In the genomic region with DNA sequence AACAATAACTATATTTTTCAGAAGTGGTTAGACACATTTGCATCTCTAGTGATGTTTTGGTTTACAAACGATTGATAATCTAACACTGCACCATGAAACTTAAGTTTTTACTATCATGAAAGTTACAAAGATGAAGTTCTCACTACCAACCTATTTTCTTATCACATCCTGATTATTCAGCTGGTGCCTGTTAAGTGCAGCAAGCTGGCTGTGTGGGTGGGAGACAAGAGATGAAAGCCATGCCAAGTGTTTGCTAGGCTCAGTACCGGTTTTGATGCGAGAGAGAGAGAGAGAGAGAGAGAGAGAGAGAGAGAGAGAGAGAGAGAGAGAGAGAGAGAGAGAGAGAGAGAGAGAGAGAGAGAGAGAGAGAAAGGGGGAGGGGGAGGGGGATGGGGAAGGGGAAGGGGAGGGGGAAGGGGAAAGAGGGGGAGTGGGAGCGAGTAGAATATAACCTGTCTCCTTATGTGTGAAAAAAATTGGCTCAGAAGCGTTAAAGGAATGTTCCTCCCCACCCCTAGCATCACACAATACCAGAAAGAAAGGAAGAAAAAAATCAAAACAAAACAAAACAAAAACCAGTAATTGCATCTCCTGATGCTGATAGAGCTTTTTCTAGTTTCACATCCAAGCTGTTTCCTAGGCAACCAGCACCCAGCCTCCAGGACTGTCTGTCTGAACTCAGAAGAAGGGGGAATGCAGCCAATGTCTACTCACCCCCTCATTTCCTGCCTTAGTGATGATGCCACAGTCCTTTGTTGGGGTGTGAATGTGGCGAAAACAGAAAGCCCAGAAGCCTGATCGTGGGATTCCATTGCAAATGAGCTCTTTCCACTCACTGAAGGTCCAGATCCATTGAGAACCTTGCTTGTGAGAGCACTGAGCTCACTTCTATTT, we compare ENCODE assay signal across 8 mouse cellular contexts. TPM values are rescaled to one million over a fixed set of nuclear protein-coding genes. Genes with fewer than 3 reads are reported as not detected.
DNase-seq lines count a peak whose midpoint lies in the region; ATAC-seq lines count a peak whose summit lies in the region.

No protein-coding gene starts in this region.

- no peak for ATAC-seq in megakaryocyte, adult 5-6 weeks (ENCODE audit: poor library complexity, severe bottlenecking)
- ATAC-seq in forebrain, embryonic 13.5 days = peak; percentile 98
- peak; percentile 96 for ATAC-seq in hindbrain, embryonic 16.5 days

- peaks cover 25% of the 10 kb centered on the region for H3K4me1 ChIP-seq in megakaryocyte, embryonic 14.5 days
- peaks cover 25% of the 10 kb centered on the region for H3K4me1 ChIP-seq in forebrain, embryonic 13.5 days
- H3K4me1 ChIP-seq in hindbrain, embryonic 16.5 days (ENCODE audit: control insufficient read depth, insufficient read depth, low read depth, low read length) = peaks cover 18% of the 10 kb centered on the region
- H3K4me1 ChIP-seq in midbrain, embryonic 10.5 days = peaks cover 27% of the 10 kb centered on the region

- no peaks in the 10 kb centered on the region for H3K36me3 ChIP-seq in megakaryocyte, embryonic 14.5 days (replicated peaks; ENCODE audit: low read length)
- H3K36me3 ChIP-seq in forebrain, embryonic 13.5 days (ENCODE audit: poor library complexity, severe bottlenecking) = no peaks in the 10 kb centered on the region
- no peaks in the 10 kb centered on the region for H3K36me3 ChIP-seq in hindbrain, embryonic 16.5 days (ENCODE audit: control insufficient read depth, insufficient read depth, low read length)
- no peaks in the 10 kb centered on the region for H3K36me3 ChIP-seq in midbrain, embryonic 10.5 days

- H3K4me3 ChIP-seq in megakaryocyte, embryonic 14.5 days (replicated peaks) = peak overlapping the region; percentile 42
- 0 out of 2 replicates have a peak overlapping the region, but pooled peaks have one; percentile 6 for H3K4me3 ChIP-seq in forebrain, embryonic 13.5 days
- no peak overlapping the region; the same call in 1 of the 2 replicates for H3K4me3 ChIP-seq in hindbrain, embryonic 16.5 days (ENCODE audit: low read length)
- peak overlapping the region; percentile 29 for H3K4me3 ChIP-seq in midbrain, embryonic 10.5 days

- H3K4me2 ChIP-seq in forebrain, embryonic 13.5 days = peak overlapping the region; percentile 45
- H3K4me2 ChIP-seq in hindbrain, embryonic 16.5 days (ENCODE audit: low read length) = peak overlapping the region; percentile 40

- 14% methylated on average over 7 of the region's 7 CpGs for WGBS in forebrain, embryonic 13.5 days
- WGBS in hindbrain, embryonic 16.5 days = 18% methylated on average over 7 of the region's 7 CpGs
- WGBS in midbrain, embryonic 10.5 days = 35% methylated on average over 7 of the region's 7 CpGs

- H3K27me3 ChIP-seq in megakaryocyte, embryonic 14.5 days (replicated peaks) = no peaks in the 10 kb centered on the region
- H3K27me3 ChIP-seq in forebrain, embryonic 13.5 days = no peaks in the 10 kb centered on the region
- no peaks in the 10 kb centered on the region for H3K27me3 ChIP-seq in hindbrain, embryonic 16.5 days (replicated peaks; ENCODE audit: control insufficient read depth, insufficient read depth, low read length)
- no peaks in the 10 kb centered on the region for H3K27me3 ChIP-seq in midbrain, embryonic 10.5 days (ENCODE audit: low read depth, poor library complexity, severe bottlenecking)

- H3K9me3 ChIP-seq in megakaryocyte, embryonic 14.5 days = peaks cover 7% of the 10 kb centered on the region
- 0 out of 2 replicates have a peak, but pooled peaks cover 3% of the 10 kb centered on the region for H3K9me3 ChIP-seq in forebrain, embryonic 13.5 days (replicated peaks)
- no peaks in the 10 kb centered on the region for H3K9me3 ChIP-seq in hindbrain, embryonic 16.5 days (ENCODE audit: control insufficient read depth, low read length)
- H3K9me3 ChIP-seq in midbrain, embryonic 10.5 days (replicated peaks) = no peaks in the 10 kb centered on the region

- H3K9ac ChIP-seq in forebrain, embryonic 13.5 days = peak overlapping the region; percentile 40
- H3K9ac ChIP-seq in hindbrain, embryonic 16.5 days (ENCODE audit: low read depth, low read length) = peak overlapping the region; percentile 45

- H3K27ac ChIP-seq in forebrain, embryonic 13.5 days = peak overlapping the region; percentile 88
- peak overlapping the region; percentile 83 for H3K27ac ChIP-seq in hindbrain, embryonic 16.5 days (ENCODE audit: low read depth, low read length)
- peak overlapping the region; percentile 84 for H3K27ac ChIP-seq in midbrain, embryonic 10.5 days (replicated peaks)

- peak; percentile 56 for DNase-seq in midbrain, embryonic 10.5 days (ENCODE audit: low spot score)
- peak; percentile 96 for DNase-seq in telencephalon, adult 2 months (ENCODE audit: low read depth, low spot score)
- no peak for DNase-seq in ovary, postnatal 36 days (ENCODE audit: low spot score)
- DNase-seq in spleen, postnatal 4 days (ENCODE audit: low spot score in 2 of 2) = no peak

RNA-seq across cellular contexts. Expression of a gene that starts 18.0 kb away (rescaled TPM):
- 95.9 and 122 TPM in 2 replicates for polyA plus RNA-seq in megakaryocyte, embryonic 14.5 days (2012; ENCODE audit: insufficient read depth, low replicate concordance)
- total RNA-seq in megakaryocyte, adult 5-6 weeks (2015) = 11.6 and 12.8 TPM in 2 replicates
- total RNA-seq in megakaryocyte, adult 5-6 weeks (2017) = 21.4 and 34.0 TPM in 2 replicates
- 761 and 874 TPM in 2 replicates for polyA plus RNA-seq in forebrain, embryonic 13.5 days (2015; fragmentation: Nextera tagmentation; extraction: Ambion mirVana)
- 3,415 and 3,905 TPM in 2 replicates for polyA plus RNA-seq in hindbrain, embryonic 16.5 days (2015; fragmentation: Nextera tagmentation; extraction: Ambion mirVana)
- polyA plus RNA-seq in midbrain, embryonic 10.5 days (2016; fragmentation: Nextera tagmentation; extraction: Ambion mirVana) = 242 and 377 TPM in 2 replicates

RNA-seq across cellular contexts. Expression of a gene that starts 34.5 kb away (rescaled TPM):
- polyA plus RNA-seq in megakaryocyte, embryonic 14.5 days (2012; ENCODE audit: insufficient read depth, low replicate concordance) = 11.0 and 15.6 TPM in 2 replicates
- total RNA-seq in megakaryocyte, adult 5-6 weeks (2015) = not detected in 2 replicates
- total RNA-seq in megakaryocyte, adult 5-6 weeks (2017) = 0.15 and 0.53 TPM in 2 replicates
- polyA plus RNA-seq in forebrain, embryonic 13.5 days (2015; fragmentation: Nextera tagmentation; extraction: Ambion mirVana) = 559 and 618 TPM in 2 replicates
- polyA plus RNA-seq in hindbrain, embryonic 16.5 days (2015; fragmentation: Nextera tagmentation; extraction: Ambion mirVana) = 1,169 and 1,199 TPM in 2 replicates
- 202 and 279 TPM in 2 replicates for polyA plus RNA-seq in midbrain, embryonic 10.5 days (2016; fragmentation: Nextera tagmentation; extraction: Ambion mirVana)

RNA-seq across cellular contexts. Expression of a gene that starts 58.4 kb away (rescaled TPM):
- 20.4 and 35.2 TPM in 2 replicates for polyA plus RNA-seq in megakaryocyte, embryonic 14.5 days (2012; ENCODE audit: insufficient read depth, low replicate concordance)
- 33.3 and 47.8 TPM in 2 replicates for total RNA-seq in megakaryocyte, adult 5-6 weeks (2015)
- 13.9 and 17.1 TPM in 2 replicates for total RNA-seq in megakaryocyte, adult 5-6 weeks (2017)
- polyA plus RNA-seq in forebrain, embryonic 13.5 days (2015; fragmentation: Nextera tagmentation; extraction: Ambion mirVana) = 36.5 and 37.6 TPM in 2 replicates
- polyA plus RNA-seq in hindbrain, embryonic 16.5 days (2015; fragmentation: Nextera tagmentation; extraction: Ambion mirVana) = 42.9 and 45.9 TPM in 2 replicates
- 31.6 and 31.8 TPM in 2 replicates for polyA plus RNA-seq in midbrain, embryonic 10.5 days (2016; fragmentation: Nextera tagmentation; extraction: Ambion mirVana)

Comparison
In these comparisons a context has a peak if more than half of its experiments do, and no peak if none do; other contexts are left out.
1. DNase-seq: peak in midbrain, embryonic 10.5 days (single experiment) and telencephalon, adult 2 months (single experiment); none in ovary, postnatal 36 days (single experiment) and spleen, postnatal 4 days (0 of 2).
2. RNA of a gene that starts 34.5 kb away (polyA plus RNA-seq): 1,169 to 1,199 TPM in hindbrain, embryonic 16.5 days, 559 to 618 TPM in forebrain, embryonic 13.5 days and 202 to 279 TPM in midbrain, embryonic 10.5 days; 11.0 to 15.6 TPM in megakaryocyte, embryonic 14.5 days; every median in the first group is over 10 times any median in the second.
3. Peak in every context shown above with its lines, with median percentiles within 50 percentile points of each other: H3K27ac ChIP-seq.